Mouse (Mus musculus): Measurements from ENCODE around the gene Lrrc28. TPM values are rescaled to one million over a fixed set of nuclear protein-coding genes. Genes with fewer than 3 reads are reported as not detected.

Gene Lrrc28
- polyA plus RNA-seq, 1 experiment from 2014 or later = 33.0 TPM

DNA sequence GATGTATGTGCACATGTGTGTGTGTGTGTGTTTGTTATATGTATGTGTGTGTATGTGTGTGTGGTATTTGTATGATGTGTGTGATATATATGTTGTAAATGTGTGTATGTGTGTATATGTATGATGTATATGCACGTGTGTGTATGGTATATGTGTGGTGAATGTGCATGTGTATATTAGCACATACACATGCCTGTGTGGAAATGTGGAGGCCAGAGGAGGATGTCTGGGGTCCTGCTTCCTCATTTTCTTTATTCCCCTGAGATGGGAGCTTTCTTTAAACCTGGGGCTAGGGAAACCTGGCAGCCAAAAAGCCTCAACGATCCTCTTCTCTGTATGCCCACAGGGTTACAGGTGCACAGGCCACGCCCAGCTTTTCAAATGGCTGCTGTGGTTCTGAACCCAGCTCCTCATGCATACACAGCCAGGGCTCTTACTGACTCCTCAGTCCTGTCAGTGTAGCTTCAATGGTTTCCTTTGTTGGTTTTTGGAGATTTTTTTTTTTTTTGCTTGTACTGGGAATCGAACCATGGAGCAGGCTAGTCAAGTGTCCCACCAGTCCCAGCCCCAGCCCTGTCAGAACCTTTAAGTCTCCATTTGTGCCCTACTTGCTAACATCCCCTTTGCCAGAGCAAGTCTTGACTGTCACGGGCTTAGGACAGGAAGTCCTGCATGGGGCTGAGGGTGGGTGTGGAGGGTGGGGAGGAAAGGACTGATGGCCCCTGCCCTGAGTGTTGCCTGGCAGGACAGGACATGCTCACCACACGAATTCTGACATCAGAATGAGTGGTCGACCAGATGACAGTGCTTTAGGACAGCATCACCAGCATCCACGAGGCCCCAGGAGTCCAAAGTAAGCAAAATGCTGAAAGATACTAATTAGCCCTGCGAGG is 151.0 kb downstream of the Lrrc28 start:
- H3K9ac ChIP-seq = no peak overlapping the region
- H3K9me3 ChIP-seq = no peaks in the 10 kb centered on the region
- H3K4me2 ChIP-seq = no peak overlapping the region
- H3K27me3 ChIP-seq = no peaks in the 10 kb centered on the region
- WGBS = 65% methylated on average over 9 of the region's 9 CpGs
- no peaks in the 10 kb centered on the region for H3K36me3 ChIP-seq
- H3K4me3 ChIP-seq = no peak overlapping the region
- H3K27ac ChIP-seq = no peak overlapping the region
- ATAC-seq (ENCODE audit: low FRiP score) = no peak
- peaks cover 5% of the 10 kb centered on the region for H3K4me1 ChIP-seq (replicated peaks)

DNA sequence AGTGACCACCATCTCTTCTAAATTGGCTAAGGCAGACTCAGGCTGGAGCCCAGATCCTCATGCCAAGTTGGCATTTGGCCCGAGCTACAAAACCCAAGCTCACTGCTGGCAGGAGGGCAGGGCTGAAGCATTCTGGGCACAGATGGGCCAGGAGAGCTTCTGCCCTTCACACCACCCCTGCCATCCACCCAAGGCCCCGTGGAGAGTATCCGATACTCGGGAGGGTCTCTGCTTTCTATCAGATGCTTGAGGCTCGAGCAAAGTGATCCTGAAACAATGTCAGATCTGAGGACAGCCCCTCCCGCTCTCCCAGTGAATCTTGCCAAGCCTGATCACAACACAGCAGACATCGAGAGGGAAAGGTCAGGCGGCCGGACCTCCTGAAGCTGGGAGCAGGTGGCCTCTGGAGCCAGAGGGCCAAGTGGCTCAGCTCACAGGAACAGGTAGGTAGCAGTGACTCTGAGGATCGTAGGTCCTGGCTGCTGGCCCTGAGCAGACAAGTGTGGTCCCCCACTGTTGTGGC is 157.1 kb downstream of the Lrrc28 start:
- Histone ChIP-seq H3K4me3 (no peak overlapping the region), H3K9me3 (no peaks in the 10 kb centered on the region), H3K4me2 (no peak overlapping the region), H3K4me1 (replicated peaks) (peaks cover 15% of the 10 kb centered on the region), H3K9ac (no peak overlapping the region), H3K36me3 (no peaks in the 10 kb centered on the region), H3K27ac (no peak overlapping the region), H3K27me3 (no peaks in the 10 kb centered on the region)
- 84% methylated on average over 10 of the region's 10 CpGs for WGBS
- ATAC-seq (ENCODE audit: low FRiP score) = no peak

DNA sequence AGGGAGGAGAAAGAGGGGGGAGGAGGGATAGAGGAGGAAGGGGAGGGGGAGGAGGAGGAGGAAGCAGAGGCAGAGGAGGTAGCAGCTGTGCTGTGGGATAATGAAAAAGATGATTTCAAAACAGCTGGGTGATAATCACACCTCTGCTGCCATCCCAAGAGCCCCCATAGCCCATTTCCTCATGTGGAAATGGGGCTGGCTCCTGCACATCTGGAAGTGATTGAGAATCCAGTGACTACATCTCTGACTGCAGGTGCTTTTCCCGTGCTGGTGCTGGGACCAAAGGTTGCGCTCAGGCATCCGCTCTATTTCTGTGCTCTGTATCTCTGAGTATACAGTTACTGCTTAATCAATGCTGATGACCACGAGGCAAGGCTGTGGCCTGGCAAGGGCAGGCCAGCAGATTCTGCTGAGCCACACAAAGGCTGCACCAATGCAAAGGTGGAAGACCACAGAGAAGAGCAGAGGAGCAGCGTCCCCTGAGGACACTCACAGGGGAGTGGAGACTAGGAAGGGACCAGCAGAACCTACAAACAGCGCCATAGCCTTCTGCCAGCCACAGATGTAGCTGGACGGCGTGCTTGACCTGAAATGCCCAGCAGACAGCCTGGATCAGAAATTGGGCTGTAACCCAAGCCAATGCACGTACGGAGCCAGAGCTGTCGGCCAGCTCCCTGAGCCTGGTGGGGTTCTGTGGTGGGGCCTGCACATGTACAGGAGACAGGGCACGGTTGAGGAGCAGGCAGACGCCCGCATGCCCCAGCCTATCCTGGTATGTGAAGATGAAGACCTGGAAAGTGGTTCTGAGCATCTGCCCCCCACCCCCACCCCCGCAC is 157.9 kb downstream of the Lrrc28 start:
- no peak for ATAC-seq (ENCODE audit: low FRiP score)
- H3K36me3 ChIP-seq = no peaks in the 10 kb centered on the region
- 82% methylated on average over 15 of the region's 15 CpGs for WGBS

DNA sequence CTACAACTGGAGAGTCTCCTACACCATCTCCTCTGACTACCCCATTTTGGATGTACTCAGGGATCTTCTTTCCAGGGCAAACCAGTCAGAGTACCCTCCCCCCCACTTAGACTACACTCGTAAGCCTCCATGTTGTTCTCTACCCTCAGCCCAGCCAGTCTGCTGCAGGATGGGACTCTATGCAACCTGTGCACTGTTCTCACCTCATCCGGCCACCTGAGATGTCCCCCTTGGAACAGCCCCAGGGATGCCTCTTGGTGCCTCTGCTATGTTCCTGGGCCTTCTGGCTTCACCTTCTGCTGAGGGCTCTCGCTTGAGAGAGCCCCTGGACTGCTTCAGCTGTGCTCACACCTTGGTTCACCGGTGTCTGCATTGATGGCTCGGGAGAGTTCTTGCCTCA is 158.7 kb downstream of the Lrrc28 start:
- Histone ChIP-seq H3K27ac (no peak overlapping the region), H3K4me1 (replicated peaks) (peaks cover 15% of the 10 kb centered on the region), H3K4me3 (no peak overlapping the region), H3K27me3 (no peaks in the 10 kb centered on the region), H3K4me2 (no peak overlapping the region), H3K9me3 (no peaks in the 10 kb centered on the region), H3K36me3 (no peaks in the 10 kb centered on the region), H3K9ac (no peak overlapping the region)
- ATAC-seq (ENCODE audit: low FRiP score) = no peak
- 85% methylated on average over 5 of the region's 5 CpGs for WGBS

More for the DNA sequence above, 157.9 kb downstream of the Lrrc28 start:
- no peak overlapping the region for H3K4me3 ChIP-seq
- no peak overlapping the region for H3K9ac ChIP-seq
- H3K4me1 ChIP-seq (replicated peaks) = peaks cover 15% of the 10 kb centered on the region
- no peak overlapping the region for H3K4me2 ChIP-seq
- H3K9me3 ChIP-seq = no peaks in the 10 kb centered on the region
- H3K27me3 ChIP-seq = no peaks in the 10 kb centered on the region
- H3K27ac ChIP-seq = no peak overlapping the region; the same call in 1 of the 2 replicates

DNA sequence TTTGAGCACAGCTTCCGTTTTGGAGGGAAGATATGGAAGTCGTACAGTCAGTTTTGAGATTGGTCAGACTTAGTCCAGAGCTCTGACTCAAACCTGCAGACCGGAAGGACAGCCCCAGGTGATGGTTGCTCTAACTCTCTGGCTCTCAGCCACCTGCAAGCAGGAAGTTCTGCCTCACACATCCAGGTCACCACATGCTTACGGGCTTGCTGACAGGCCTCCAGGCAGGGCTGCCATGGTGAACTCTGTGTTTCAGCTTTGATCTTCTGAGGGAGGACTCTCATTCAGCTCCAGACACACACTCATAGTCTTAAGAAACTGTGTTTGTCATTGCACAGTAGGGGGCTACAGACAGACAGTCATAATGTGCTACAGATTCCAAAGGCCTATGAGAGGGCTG is 161.4 kb downstream of the Lrrc28 start:
- Histone ChIP-seq H3K4me1 (replicated peaks) (peaks cover 29% of the 10 kb centered on the region), H3K4me2 (no peak overlapping the region), H3K4me3 (no peak overlapping the region), H3K9me3 (no peaks in the 10 kb centered on the region), H3K27ac (no peak overlapping the region), H3K36me3 (no peaks in the 10 kb centered on the region), H3K9ac (no peak overlapping the region), H3K27me3 (no peaks in the 10 kb centered on the region)
- 86% methylated on average over 4 of the region's 4 CpGs for WGBS
- ATAC-seq (ENCODE audit: low FRiP score) = no peak

DNA sequence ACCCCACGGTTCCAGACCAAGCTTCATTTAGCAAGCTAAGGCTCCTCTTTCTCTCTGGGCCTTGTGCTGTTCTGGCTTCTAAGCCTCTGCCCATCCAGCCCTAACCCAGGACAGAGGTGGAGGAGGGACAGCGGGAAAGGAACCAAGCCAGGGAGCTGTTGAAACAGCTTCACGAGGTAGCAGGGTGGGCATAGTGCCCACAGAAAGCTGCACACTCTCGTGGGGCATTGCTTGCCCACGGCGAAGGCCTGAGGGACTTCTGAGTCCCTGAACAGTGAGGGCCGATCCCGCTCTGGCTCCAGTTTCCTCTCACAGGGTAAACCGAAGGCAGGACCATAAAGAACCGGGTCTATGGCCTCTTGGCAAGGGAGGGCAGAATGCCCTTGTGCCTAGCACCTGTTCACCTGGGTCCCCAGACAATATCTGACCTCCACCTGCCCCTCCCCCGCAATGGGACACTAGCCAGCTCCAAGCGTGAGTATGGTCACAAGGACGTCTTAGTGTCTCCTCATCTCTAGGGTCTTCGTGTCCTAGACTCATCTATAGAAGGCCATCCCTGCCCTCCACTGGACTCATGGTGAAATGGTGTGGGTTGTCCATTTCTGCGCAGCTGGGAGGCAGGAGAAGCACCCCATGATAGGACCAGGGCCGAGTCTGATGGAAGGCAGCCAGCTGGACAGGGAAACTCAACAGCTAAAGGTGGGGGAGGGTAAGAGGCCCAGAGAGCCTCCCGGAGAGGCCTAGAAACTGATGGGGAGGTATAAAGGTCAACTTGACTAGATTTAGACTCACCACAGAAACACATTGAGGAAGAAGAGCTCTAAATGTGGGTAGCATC is 165.3 kb downstream of the Lrrc28 start:
- no peak overlapping the region for H3K27ac ChIP-seq
- H3K9ac ChIP-seq = no peak overlapping the region
- 84% methylated on average over 17 of the region's 17 CpGs for WGBS

DNA sequence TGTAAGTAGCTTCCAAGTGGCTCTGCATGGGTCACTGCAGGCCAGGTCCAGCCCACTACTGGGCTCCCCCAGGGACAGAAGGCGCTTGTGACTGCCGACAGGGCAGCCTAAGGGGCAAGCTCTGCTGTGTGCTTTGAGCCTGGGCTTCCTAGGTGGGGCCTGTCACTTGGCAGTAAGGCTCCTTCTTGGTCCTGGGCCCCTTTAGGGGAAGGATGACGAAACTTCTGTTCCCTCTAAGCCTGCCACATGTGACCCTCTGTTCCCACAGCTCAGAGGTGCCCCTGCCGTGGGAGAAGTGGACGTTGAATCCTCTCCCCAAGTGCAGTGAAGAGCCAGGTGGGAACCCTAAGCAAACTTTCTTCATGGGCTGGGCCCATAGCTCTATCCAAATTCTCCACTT is 165.9 kb downstream of the Lrrc28 start:
- no peak overlapping the region for H3K4me2 ChIP-seq
- H3K27me3 ChIP-seq = no peaks in the 10 kb centered on the region; the same call in 1 of the 2 replicates
- H3K36me3 ChIP-seq = no peaks in the 10 kb centered on the region
- H3K9ac ChIP-seq = no peak overlapping the region
- no peak overlapping the region for H3K4me3 ChIP-seq
- no peaks in the 10 kb centered on the region for H3K9me3 ChIP-seq
- 61% methylated on average over 5 of the region's 5 CpGs for WGBS
- H3K27ac ChIP-seq = no peak overlapping the region
- no peak for ATAC-seq (ENCODE audit: low FRiP score)
- peaks cover 29% of the 10 kb centered on the region for H3K4me1 ChIP-seq (replicated peaks)

More for the DNA sequence above, 165.3 kb downstream of the Lrrc28 start:
- H3K9me3 ChIP-seq = no peaks in the 10 kb centered on the region
- ATAC-seq (ENCODE audit: low FRiP score) = no peak
- no peak overlapping the region for H3K4me2 ChIP-seq
- H3K4me3 ChIP-seq = no peak overlapping the region
- H3K36me3 ChIP-seq = no peaks in the 10 kb centered on the region
- peaks cover 29% of the 10 kb centered on the region for H3K4me1 ChIP-seq (replicated peaks)
- no peaks in the 10 kb centered on the region; the same call in 1 of the 2 replicates for H3K27me3 ChIP-seq

DNA sequence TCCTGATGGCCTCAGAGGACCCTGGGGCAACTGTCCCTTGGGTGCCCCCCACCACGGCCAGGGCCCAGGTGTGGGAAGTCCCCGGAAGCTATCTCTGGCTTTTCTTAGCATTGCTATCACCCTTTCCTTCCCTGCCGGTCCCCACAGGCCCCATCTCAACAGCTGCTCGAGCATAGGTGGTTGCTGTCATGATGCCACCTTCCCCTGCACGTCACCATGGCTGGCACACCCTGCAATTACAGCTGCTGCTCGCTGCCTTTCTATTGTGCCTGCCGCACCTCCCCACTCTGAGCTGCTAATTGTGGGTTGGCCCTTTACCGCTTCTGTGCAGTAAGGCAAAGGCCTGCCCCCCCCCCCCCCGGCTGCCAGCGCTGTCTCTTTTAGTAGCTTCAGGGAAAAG is 167.1 kb downstream of the Lrrc28 start:
- Histone ChIP-seq H3K27me3 (no peaks in the 10 kb centered on the region; the same call in 1 of the 2 replicates), H3K4me3 (no peak overlapping the region), H3K9ac (peak overlapping the region; percentile 43; the same call in 1 of the 2 replicates), H3K36me3 (no peaks in the 10 kb centered on the region), H3K4me2 (0 out of 2 replicates have a peak overlapping the region, but pooled peaks have one; percentile 19), H3K9me3 (no peaks in the 10 kb centered on the region), H3K27ac (peak overlapping the region; percentile 59), H3K4me1 (replicated peaks) (peaks cover 29% of the 10 kb centered on the region)
- WGBS = 27% methylated on average over 9 of the region's 10 CpGs
- peak; percentile 52 for ATAC-seq (ENCODE audit: low FRiP score)

DNA sequence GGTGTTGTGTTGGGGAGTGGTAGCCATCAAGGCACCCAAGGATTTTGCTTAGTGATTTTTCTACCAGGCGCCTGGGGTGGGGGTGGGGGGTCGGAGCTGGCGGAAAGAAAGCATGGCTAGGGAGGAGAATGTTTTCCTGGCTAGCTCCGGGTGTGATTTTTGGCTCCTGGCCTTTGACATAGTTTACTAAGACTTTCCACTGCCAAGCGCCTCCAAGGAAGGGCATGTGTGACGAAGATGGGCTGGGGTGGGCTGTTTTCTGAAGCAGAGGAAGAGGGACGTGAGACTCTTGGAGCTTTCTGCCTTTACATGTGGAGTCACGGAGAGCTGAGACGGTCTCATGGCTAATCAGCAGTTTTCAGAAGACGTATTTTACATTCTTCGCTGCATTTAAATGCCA is 173.8 kb downstream of the Lrrc28 start:
- WGBS = 82% methylated on average over 11 of the region's 11 CpGs
- no peak overlapping the region for H3K4me3 ChIP-seq
- ATAC-seq (ENCODE audit: low FRiP score) = no peak
- no peak overlapping the region for H3K4me2 ChIP-seq
- no peaks in the 10 kb centered on the region for H3K36me3 ChIP-seq
- no peak overlapping the region for H3K9ac ChIP-seq
- H3K9me3 ChIP-seq = no peaks in the 10 kb centered on the region
- H3K27ac ChIP-seq = no peak overlapping the region
- H3K27me3 ChIP-seq = no peaks in the 10 kb centered on the region; the same call in 1 of the 2 replicates
- H3K4me1 ChIP-seq (replicated peaks) = peaks cover 23% of the 10 kb centered on the region

DNA sequence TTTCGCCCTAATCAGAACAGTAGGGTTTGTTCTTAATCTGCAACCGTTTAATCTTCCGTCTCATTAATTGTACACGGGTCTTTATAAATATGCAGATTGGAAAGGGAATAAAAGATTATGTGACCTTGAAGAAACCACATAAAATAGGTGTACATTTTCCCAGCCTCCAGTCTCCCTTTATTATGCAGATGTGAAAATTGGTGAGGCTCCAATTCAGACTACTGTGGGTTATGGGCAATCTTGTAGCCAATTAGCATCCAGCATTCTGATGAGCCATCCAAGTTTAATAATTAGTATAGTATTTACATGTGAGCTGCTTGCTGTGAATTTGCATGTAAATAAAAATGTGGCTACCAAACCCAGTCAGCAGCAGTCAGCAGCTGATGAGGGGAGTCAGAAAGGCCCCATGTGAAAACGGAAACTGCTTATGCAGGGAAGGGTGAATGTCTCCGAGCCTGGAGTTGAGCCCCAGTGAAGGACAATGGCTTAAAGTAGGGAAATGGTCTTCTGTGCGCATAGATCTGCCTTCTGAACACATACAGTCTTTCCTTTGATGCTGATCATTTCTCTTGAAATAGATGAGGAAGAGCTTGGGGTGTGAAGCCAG is 176.2 kb downstream of the Lrrc28 start:
- Histone ChIP-seq H3K9me3 (no peaks in the 10 kb centered on the region), H3K36me3 (no peaks in the 10 kb centered on the region), H3K27me3 (0 out of 2 replicates have a peak, but pooled peaks cover 3% of the 10 kb centered on the region), H3K4me2 (no peak overlapping the region), H3K27ac (peak overlapping the region; percentile 65), H3K4me3 (no peak overlapping the region), H3K4me1 (replicated peaks) (peaks cover 28% of the 10 kb centered on the region), H3K9ac (no peak overlapping the region)
- 37% methylated on average over 7 of the region's 7 CpGs for WGBS
- ATAC-seq (ENCODE audit: low FRiP score) = peak; percentile 70

DNA sequence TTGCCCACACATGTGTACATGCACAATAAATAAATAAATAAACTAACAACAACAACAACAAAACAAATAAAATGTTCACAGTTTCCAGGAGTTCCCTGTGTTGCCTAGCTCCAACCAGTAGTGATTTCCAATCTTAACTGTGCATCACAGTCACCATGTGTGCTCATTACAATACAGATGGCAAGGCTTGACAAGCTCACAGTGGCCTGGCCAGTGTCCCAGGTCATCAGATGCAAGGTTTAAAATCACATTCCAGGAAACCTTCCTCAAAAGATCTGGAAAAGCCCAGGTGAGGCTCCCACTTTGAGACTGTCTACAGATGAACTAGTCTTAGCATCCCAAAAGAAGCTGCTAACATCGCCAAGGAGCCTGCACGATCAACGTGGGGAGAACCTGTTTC is 176.9 kb downstream of the Lrrc28 start:
- Histone ChIP-seq H3K27me3 (0 out of 2 replicates have a peak, but pooled peaks cover 3% of the 10 kb centered on the region), H3K36me3 (no peaks in the 10 kb centered on the region), H3K4me2 (no peak overlapping the region), H3K9ac (no peak overlapping the region), H3K9me3 (no peaks in the 10 kb centered on the region), H3K27ac (peak overlapping the region; percentile 41; the same call in 1 of the 2 replicates), H3K4me3 (no peak overlapping the region), H3K4me1 (replicated peaks) (peaks cover 35% of the 10 kb centered on the region)
- no peak for ATAC-seq (ENCODE audit: low FRiP score)
- WGBS = 75% methylated on average over 3 of the region's 3 CpGs
